Mouse (Mus musculus) MEL (cell line): ENCODE measurements around the gene Ap1m1. TPM values are rescaled to one million over a fixed set of nuclear protein-coding genes. Genes with fewer than 3 reads are reported as not detected.
A peak's percentile ranks its signal among the peaks of the same experiment; 100 is the strongest.

Source experiments
- DNase-seq: peaks from one replicate; pipeline ENCODE4 v3.0.0; 2011; ENCODE audit warnings: low read depth, low spot score
- H3K27ac ChIP-seq: 2 replicates; pipeline ENCODE4 v1.5.1; 2012; ENCODE audit warnings: low read depth, mild to moderate bottlenecking, control low read depth, low read length, moderate library complexity; ENCODE audit not compliant: control insufficient read depth
- H3K27me3 ChIP-seq, 2 experiments: fragments of 150-350 bp in 1 of 2; sonication (generic) in 1 of 2; 2 replicates each; pipeline ENCODE4 v1.6.1; 2012; ENCODE audit warnings: low read length in 2 of 2, mild to moderate bottlenecking in 2 of 2, improper control_type of control experiment in 1 of 2, moderate library complexity in 1 of 2; ENCODE audit not compliant: insufficient read depth in 2 of 2, control insufficient read depth in 1 of 2
- H3K36me3 ChIP-seq, 2 experiments: 2 replicates each; pipeline ENCODE4 v1.6.1; 2012 to 2014; ENCODE audit warnings: low read length in 2 of 2, improper control_type of control experiment in 1 of 2, inconsistent platforms in 1 of 2, mild to moderate bottlenecking in 1 of 2; ENCODE audit not compliant: insufficient read depth in 2 of 2, control insufficient read depth in 1 of 2
- H3K4me1 ChIP-seq, 2 experiments: fragments of 150-350 bp in 1 of 2; sonication (generic) in 1 of 2; 2 replicates each; pipeline ENCODE4 v1.6.1; 2012; ENCODE audit warnings: low read length in 2 of 2, improper control_type of control experiment in 1 of 2, mild to moderate bottlenecking in 1 of 2; ENCODE audit not compliant: insufficient read depth in 2 of 2, control insufficient read depth in 1 of 2
- H3K4me3 ChIP-seq, 2 experiments: fragments of 150-350 bp in 1 of 2; sonication (generic) in 1 of 2; 2 replicates each; pipeline ENCODE4 v1.5.1; 2012; ENCODE audit warnings: low read depth in 2 of 2, low read length in 2 of 2, mild to moderate bottlenecking in 2 of 2, moderate library complexity in 2 of 2, control low read depth in 1 of 2, improper control_type of control experiment in 1 of 2; ENCODE audit not compliant: control insufficient read depth in 1 of 2, insufficient read depth in 1 of 2
- H3K79me2 ChIP-seq: 2 replicates; pipeline ENCODE4 v1.6.1; 2012; ENCODE audit warnings: mild to moderate bottlenecking, low read length, moderate library complexity; ENCODE audit not compliant: control insufficient read depth, poor library complexity, insufficient read depth
- H3K9ac ChIP-seq: 2 replicates; pipeline ENCODE4 v1.6.1; 2012; ENCODE audit warnings: low read depth, mild to moderate bottlenecking, control low read depth, low read length, moderate library complexity; ENCODE audit not compliant: control insufficient read depth, poor library complexity, severe bottlenecking
- H3K9me3 ChIP-seq: fragments of 150-350 bp; sonication (generic); replicated peaks from 2 replicates; pipeline ENCODE4 v1.6.1; 2012; ENCODE audit warnings: mild to moderate bottlenecking, low read length, improper control_type of control experiment, moderate library complexity; ENCODE audit not compliant: insufficient read depth
- BHLHE40 ChIP-seq: IDR thresholded peaks from 2 replicates; pipeline ENCODE4 v1.6.1; 2012; ENCODE audit warnings: low read depth, mild to moderate bottlenecking, inconsistent platforms, low read length, improper control_type of control experiment, borderline replicate concordance
- CHD1 ChIP-seq: IDR thresholded peaks from 2 replicates; pipeline ENCODE4 v1.6.1; 2012; ENCODE audit warnings: low read depth, mild to moderate bottlenecking, inconsistent platforms, low read length, improper control_type of control experiment
- CHD2 ChIP-seq: IDR thresholded peaks from 2 replicates; pipeline ENCODE4 v1.6.1; 2011; ENCODE audit warnings: low read length, improper control_type of control experiment
- E2F4 ChIP-seq: IDR thresholded peaks from 2 replicates; pipeline ENCODE4 v1.6.1; 2011; ENCODE audit warnings: low read depth, low read length, improper control_type of control experiment, borderline replicate concordance
- ELF1 ChIP-seq: IDR thresholded peaks from 2 replicates; pipeline ENCODE4 v1.6.1; 2014; ENCODE audit warnings: low read depth, mild to moderate bottlenecking, inconsistent platforms, low read length, improper control_type of control experiment, moderate library complexity
- EP300 ChIP-seq, 2 experiments: IDR thresholded peaks; 2 replicates each; pipeline ENCODE4 v1.6.1; 2011; ENCODE audit warnings: improper control_type of control experiment in 2 of 2, low read length in 2 of 2, low read depth in 1 of 2, mild to moderate bottlenecking in 1 of 2
- ETS1 ChIP-seq: IDR thresholded peaks from 2 replicates; pipeline ENCODE4 v1.6.1; 2012; ENCODE audit warnings: low read depth, mild to moderate bottlenecking, inconsistent platforms, low read length, improper control_type of control experiment, moderate library complexity
- GABPA ChIP-seq: IDR thresholded peaks from 2 replicates; pipeline ENCODE4 v1.6.1; 2012; ENCODE audit warnings: low read depth, mild to moderate bottlenecking, inconsistent platforms, low read length, improper control_type of control experiment, moderate library complexity
- GATA1 ChIP-seq: IDR thresholded peaks from 2 replicates; pipeline ENCODE4 v1.6.1; 2011; ENCODE audit warnings: low read depth, low read length, improper control_type of control experiment
- HCFC1 ChIP-seq: IDR thresholded peaks from 2 replicates; pipeline ENCODE4 v1.6.1; 2012; ENCODE audit warnings: low read depth, mild to moderate bottlenecking, inconsistent platforms, low read length, improper control_type of control experiment, moderate library complexity
- MAFK ChIP-seq: IDR thresholded peaks from 2 replicates; pipeline ENCODE4 v1.6.1; 2011; ENCODE audit warnings: low read depth, mild to moderate bottlenecking, low read length, improper control_type of control experiment, borderline replicate concordance
- MAX ChIP-seq: IDR thresholded peaks from 2 replicates; pipeline ENCODE4 v1.6.1; 2011; ENCODE audit warnings: low read length, improper control_type of control experiment
- MAZ ChIP-seq: IDR thresholded peaks from 2 replicates; pipeline ENCODE4 v1.6.1; 2012; ENCODE audit warnings: low read depth, mild to moderate bottlenecking, inconsistent platforms, low read length, improper control_type of control experiment
- MXI1 ChIP-seq: IDR thresholded peaks from 2 replicates; pipeline ENCODE4 v1.6.1; 2011; ENCODE audit warnings: mild to moderate bottlenecking, low read depth, low read length, improper control_type of control experiment
- MYC ChIP-seq: IDR thresholded peaks from 2 replicates; pipeline ENCODE4 v1.6.1; 2011; ENCODE audit warnings: low read depth, mild to moderate bottlenecking, low read length, improper control_type of control experiment, moderate library complexity
- NELFE ChIP-seq: IDR thresholded peaks from 2 replicates; pipeline ENCODE4 v1.6.1; 2011; ENCODE audit warnings: low read depth, low read length, improper control_type of control experiment
- POLR2A ChIP-seq, 2 experiments: IDR thresholded peaks; 2 replicates each; pipeline ENCODE4 v1.6.1; 2011 to 2012; ENCODE audit warnings: low read length in 2 of 2, mild to moderate bottlenecking in 2 of 2, control low read depth in 1 of 2, improper control_type of control experiment in 1 of 2, low read depth in 1 of 2, moderate library complexity in 1 of 2; ENCODE audit not compliant: control insufficient read depth in 1 of 2, insufficient read depth in 1 of 2, poor library complexity in 1 of 2
- POLR2AphosphoS2 ChIP-seq: IDR thresholded peaks from 2 replicates; pipeline ENCODE4 v1.6.1; 2011; ENCODE audit warnings: low read length, improper control_type of control experiment
- POLR2AphosphoS5 ChIP-seq: IDR thresholded peaks from 2 replicates; pipeline ENCODE4 v1.6.1; 2012; ENCODE audit warnings: low read depth, borderline replicate concordance, mild to moderate bottlenecking, inconsistent platforms, low read length, moderate library complexity, mixed read lengths
- RAD21 ChIP-seq: IDR thresholded peaks from 2 replicates; pipeline ENCODE4 v1.6.1; 2011; ENCODE audit warnings: mild to moderate bottlenecking, low read depth, low read length, improper control_type of control experiment
- RCOR1 ChIP-seq: IDR thresholded peaks from 2 replicates; pipeline ENCODE4 v1.6.1; 2012; ENCODE audit warnings: low read depth, mild to moderate bottlenecking, inconsistent platforms, low read length, improper control_type of control experiment
- SIN3A ChIP-seq: IDR thresholded peaks from 2 replicates; pipeline ENCODE4 v1.6.1; 2012; ENCODE audit warnings: low read length, improper control_type of control experiment, inconsistent platforms
- SMC3 ChIP-seq: IDR thresholded peaks from 2 replicates; pipeline ENCODE4 v1.6.1; 2011; ENCODE audit warnings: low read depth, low read length, improper control_type of control experiment
- TAL1 ChIP-seq: IDR thresholded peaks from 2 replicates; pipeline ENCODE4 v1.6.1; 2012; ENCODE audit warnings: mild to moderate bottlenecking, inconsistent platforms, low read length, moderate library complexity, mixed read lengths
- TCF12 ChIP-seq: IDR thresholded peaks from 2 replicates; pipeline ENCODE4 v1.6.1; 2014; ENCODE audit warnings: low read depth, mild to moderate bottlenecking, inconsistent platforms, low read length, improper control_type of control experiment, moderate library complexity
- UBTF ChIP-seq: IDR thresholded peaks from 2 replicates; pipeline ENCODE4 v1.6.1; 2012; ENCODE audit warnings: low read depth, mild to moderate bottlenecking, inconsistent platforms, low read length, improper control_type of control experiment, moderate library complexity, borderline replicate concordance; ENCODE audit not compliant: insufficient read depth
- USF1 ChIP-seq: IDR thresholded peaks from 2 replicates; pipeline ENCODE4 v1.6.1; 2014; ENCODE audit warnings: low read depth, mild to moderate bottlenecking, inconsistent platforms, low read length, improper control_type of control experiment, moderate library complexity
- polyA plus RNA-seq, 2 experiments: library from polyadenylated mRNA; stranded (reverse) in 1 of 2; unstranded in 1 of 2; fragments of >175 nt in 1 of 2; fragments of >200 nt in 1 of 2; gene quantifications; 2 replicates each; pipeline versions ENCODE4 v1.2.1 to v1.2.4; 2012; ENCODE audit warnings: low replicate concordance in 2 of 2, low read depth in 1 of 2; ENCODE audit not compliant: insufficient read length in 2 of 2, insufficient read depth in 1 of 2, missing spikeins in 1 of 2
- total RNA-seq: library from RNA; depleted of rRNA; stranded (reverse); fragments of 300-350 nt; gene quantifications from 2 replicates; pipeline ENCODE4 v1.2.3, GENCODE M21; 2012

Ap1m1 gene
- total and polyA plus RNA-seq, 3 experiments: 47.4 to 117 TPM; not detected in 1

GRCm38 (mm10) chr8:72295125-72295524, 55.3 kb downstream of the Ap1m1 start:
- H3K27ac ChIP-seq: peak overlapping the region; percentile 52

GRCm38 (mm10) chr8:72295679-72296078, 55.9 kb downstream of the Ap1m1 start:
- Histone ChIP-seq H3K27ac (peak overlapping the region; percentile 52), H3K9me3 (no peaks in the 10 kb centered on the region), H3K9ac (peak overlapping the region; percentile 42), H3K4me3 (peak overlapping the region; percentile 25 to 26; a peak in 3 of 4 replicates), H3K27me3 (0 out of 4 replicates have a peak, but pooled peaks cover 0 to 1% of the 10 kb centered on the region in 2 experiments), H3K36me3 (peaks cover 0 to 7% of the 10 kb centered on the region in 2 experiments; a peak in 2 of 4 replicates), H3K4me1 (peaks cover 4 to 7% of the 10 kb centered on the region in 2 experiments), H3K79me2 (no peaks in the 10 kb centered on the region)
- DNase-seq: peak; percentile 55
- TF ChIP-seq MAFK (no peak), RAD21 (no peak), USF1 (no peak), POLR2A (IDR thresholded peaks at IDR 0.05; ENCODE audit: control insufficient read depth in 1 of 2, insufficient read depth in 1 of 2, low read depth in 1 of 2, low read length in 2 of 2, poor library complexity in 1 of 2) (no peak), SIN3A (no peak), GABPA (no peak), NELFE (no peak), UBTF (no peak), POLR2AphosphoS5 (no peak), CHD1 (no peak), EP300 (IDR thresholded peaks at IDR 0.05; ENCODE audit: low read depth in 1 of 2, low read length in 2 of 2) (no peak), BHLHE40 (no peak), E2F4 (no peak)
- TF ChIP-seq, all 39 proteins: peak for 0

More at GRCm38 (mm10) chr8:72295125-72295524, 55.3 kb downstream of the Ap1m1 start:
- TF ChIP-seq GATA1: peak; percentile 74
- TF ChIP-seq SIN3A: peak; percentile 22; the same call in 1 of the 2 replicates
- TF ChIP-seq RCOR1: peak; percentile 62; the same call in 1 of the 2 replicates
- peak; percentile 70 for TF ChIP-seq TCF12
- peak; percentile 34; the same call in 1 of the 2 replicates for TF ChIP-seq MAX
- TF ChIP-seq TAL1: no peak
- TF ChIP-seq CHD1: no peak
- no peak for TF ChIP-seq MAZ
- 0 out of 2 replicates have a peak, but pooled peaks have one; percentile 23 for TF ChIP-seq HCFC1
- TF ChIP-seq ELF1: peak; percentile 51; the same call in 1 of the 2 replicates
- no peak for TF ChIP-seq POLR2AphosphoS2
- no peak for TF ChIP-seq POLR2A (IDR thresholded peaks at IDR 0.05; ENCODE audit: control insufficient read depth in 1 of 2, insufficient read depth in 1 of 2, low read depth in 1 of 2, low read length in 2 of 2, poor library complexity in 1 of 2)
- peak; percentile 38; the same call in 1 of the 2 replicates for TF ChIP-seq ETS1
- no peak; the same call in 1 of the 2 replicates for TF ChIP-seq NELFE
- TF ChIP-seq POLR2AphosphoS5: no peak
- peak; percentile 71 to 88 for TF ChIP-seq EP300 (IDR thresholded peaks at IDR 0.05; ENCODE audit: low read depth in 1 of 2, low read length in 2 of 2)
- TF ChIP-seq BHLHE40: no peak
- TF ChIP-seq CHD2: peak; percentile 46; the same call in 1 of the 2 replicates
- TF ChIP-seq SMC3: peak; percentile 7; the same call in 1 of the 2 replicates
- TF ChIP-seq MXI1: peak; percentile 55; the same call in 1 of the 2 replicates
- TF ChIP-seq MYC: 0 out of 2 replicates have a peak, but pooled peaks have one; percentile 48
- DNase-seq: peak; percentile 66
- Histone ChIP-seq H3K4me3 (no peak overlapping the region), H3K79me2 (no peaks in the 10 kb centered on the region), H3K9ac (peak overlapping the region; percentile 42), H3K36me3 (peaks cover 0 to 7% of the 10 kb centered on the region in 2 experiments; a peak in 2 of 4 replicates), H3K4me1 (peaks cover 4 to 7% of the 10 kb centered on the region in 2 experiments), H3K9me3 (no peaks in the 10 kb centered on the region), H3K27me3 (0 out of 4 replicates have a peak, but pooled peaks cover 0 to 1% of the 10 kb centered on the region in 2 experiments)
